Mouse (Mus musculus) ovary, adult 18-20 months (tissue): ENCODE results near the gene Rassf3.

ENCODE experiments used
- DNase-seq: peaks from one replicate; pipeline ENCODE4 v3.0.0; 2022; ENCODE audit warnings: low spot score, mixed read lengths

Rassf3 gene

GRCm38 (mm10) chr10:121365781-121366272, 110.3 kb downstream of the Rassf3 start:
- no peak for DNase-seq

DNA sequence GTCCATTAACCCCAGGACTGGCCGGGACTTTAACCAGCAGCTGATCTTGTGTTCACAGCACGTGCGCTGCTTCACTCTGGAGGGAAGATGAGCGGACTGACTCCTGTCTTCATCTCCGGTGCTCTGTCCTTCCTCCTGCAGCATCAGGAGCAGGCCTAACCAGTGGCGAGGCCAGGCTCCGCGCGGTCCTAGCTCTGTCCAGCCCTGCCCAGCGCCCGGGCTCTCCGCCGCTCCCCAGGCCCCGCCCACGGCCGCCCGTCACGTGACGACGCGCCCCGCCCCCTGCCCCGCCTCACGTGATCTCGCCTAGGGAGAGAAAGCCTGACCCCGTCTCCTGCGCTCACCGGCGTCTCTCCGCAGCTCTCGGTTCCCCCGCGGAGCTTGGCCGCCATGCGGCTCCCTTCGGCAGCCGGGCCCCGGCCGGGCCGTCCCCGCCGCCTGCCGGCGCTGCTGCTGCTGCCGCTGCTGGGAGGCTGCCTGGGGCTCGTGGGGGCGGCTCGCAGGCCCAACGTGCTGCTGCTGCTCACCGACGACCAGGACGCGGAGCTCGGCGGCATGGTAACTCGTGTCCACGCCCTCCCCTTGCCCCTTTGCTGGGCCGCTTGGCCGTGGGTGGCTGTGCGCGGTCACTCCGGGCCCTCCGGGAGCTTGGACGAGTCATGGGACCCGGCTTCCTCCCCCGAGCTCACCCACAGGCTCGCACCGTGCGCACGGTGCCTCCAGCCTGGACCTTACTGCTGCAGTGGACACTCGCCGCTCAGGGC, 111.2 kb downstream of the Rassf3 start, which contains the start of gene Gns:
Gene Gns, plus strand, starts transcription at position 290 of the 764 bp plus-strand sequence.
- peak; percentile 77 for DNase-seq

DNA sequence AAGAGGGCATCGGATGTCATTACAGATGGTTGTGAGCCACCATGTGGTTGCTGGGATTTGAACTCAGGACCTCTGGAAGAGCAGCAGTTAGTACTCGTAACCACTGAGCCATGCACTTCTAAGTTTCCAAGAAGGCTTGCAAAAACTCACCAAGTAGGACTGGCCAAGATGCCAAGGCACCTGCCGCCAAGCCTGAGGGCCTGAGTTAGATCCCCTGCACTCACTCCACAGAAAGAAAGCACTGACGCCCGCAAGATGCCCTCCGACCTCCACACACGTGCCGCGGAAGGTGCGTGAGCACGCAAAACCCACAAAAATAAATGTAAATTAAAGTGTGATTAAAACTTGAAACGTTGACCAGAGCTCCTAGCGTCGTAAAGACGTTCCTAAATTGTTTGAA, 111.8 kb downstream of the Rassf3 start:
- no peak for DNase-seq

DNA sequence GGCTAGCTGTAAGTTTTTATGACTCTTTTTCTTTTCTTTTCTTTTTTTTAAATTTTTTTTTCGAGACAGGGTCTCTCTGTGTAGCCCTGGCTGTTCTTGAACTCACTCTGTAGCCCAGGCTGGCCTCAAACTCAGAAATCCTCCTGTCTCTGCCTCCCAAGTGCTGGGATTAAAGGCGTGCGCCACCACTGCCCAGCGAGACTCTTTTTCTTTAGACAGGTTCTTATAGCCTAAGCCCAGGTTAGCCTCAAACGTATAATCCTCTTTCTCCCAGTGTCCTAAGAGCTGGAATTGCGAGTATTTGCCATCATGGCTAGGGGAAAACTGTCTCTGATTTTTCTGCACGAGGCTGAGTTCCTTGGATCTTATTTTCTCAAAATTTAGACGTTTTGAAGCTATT, 112.9 kb downstream of the Rassf3 start:
- DNase-seq, result no peak

DNA sequence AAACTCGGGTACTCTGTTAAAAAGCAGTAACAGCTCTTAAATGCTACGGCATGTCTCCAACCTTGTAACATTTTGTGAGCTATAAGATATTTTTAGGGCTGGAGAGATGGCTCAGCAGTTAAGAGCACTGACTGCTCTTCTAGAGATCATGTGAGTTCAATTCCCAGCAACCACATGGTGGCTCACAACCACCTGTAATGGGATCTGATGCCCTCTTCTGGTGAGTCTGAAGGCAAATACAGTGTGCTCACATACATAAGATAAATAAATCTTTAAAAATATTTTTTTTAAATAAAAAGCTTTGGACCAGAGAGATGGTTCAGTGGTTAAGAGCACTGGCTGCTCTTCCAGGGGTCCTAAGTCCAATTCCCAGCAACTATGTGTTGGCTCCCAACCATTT, 115.8 kb downstream of the Rassf3 start:
- DNase-seq, result no peak
